Mouse (Mus musculus): Measurements from ENCODE around the gene Sfxn2. TPM values are rescaled to one million over a fixed set of nuclear protein-coding genes. Genes with fewer than 3 reads are reported as not detected.

Sfxn2 gene
- total RNA-seq, 2 experiments from 2014 or later = 3.2 to 3.7 TPM

DNA sequence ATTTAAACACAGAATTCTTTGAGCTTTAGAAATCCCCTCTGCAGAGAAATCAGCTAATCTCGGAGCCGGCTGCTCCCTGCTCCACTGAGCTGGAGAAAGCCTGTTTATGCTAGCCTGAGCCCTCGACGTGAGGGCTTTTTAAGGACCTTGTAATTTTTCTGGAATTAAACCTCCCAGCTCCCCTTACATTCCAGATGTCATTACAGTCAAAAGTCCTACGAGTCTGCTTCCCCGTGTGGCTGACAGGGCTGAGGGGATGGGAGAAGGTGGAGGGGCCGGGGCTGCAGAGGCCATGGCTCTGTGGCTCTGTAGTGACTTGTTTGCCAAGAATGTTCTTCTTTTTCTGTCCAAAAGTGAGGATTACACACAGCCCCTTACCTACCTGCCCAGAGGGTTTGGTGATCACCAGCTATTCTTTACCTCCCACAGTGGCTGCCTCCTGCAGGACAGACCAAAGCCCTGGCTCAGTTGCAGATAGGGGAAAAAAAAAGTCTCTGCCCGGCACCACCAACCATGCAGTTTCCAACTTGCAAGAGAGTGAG is 42.6 kb upstream of the Sfxn2 start:
- Histone ChIP-seq H3K27ac (peak overlapping the region; percentile 58; the same call in 1 of the 2 replicates), H3K4me3 (no peak overlapping the region)
- intact Hi-C loops (cut with DNase I) = no loop called here
- TF ChIP-seq CTCF (IDR thresholded peaks at IDR 0.05) = no peak
- DNase-seq = no peak

DNA sequence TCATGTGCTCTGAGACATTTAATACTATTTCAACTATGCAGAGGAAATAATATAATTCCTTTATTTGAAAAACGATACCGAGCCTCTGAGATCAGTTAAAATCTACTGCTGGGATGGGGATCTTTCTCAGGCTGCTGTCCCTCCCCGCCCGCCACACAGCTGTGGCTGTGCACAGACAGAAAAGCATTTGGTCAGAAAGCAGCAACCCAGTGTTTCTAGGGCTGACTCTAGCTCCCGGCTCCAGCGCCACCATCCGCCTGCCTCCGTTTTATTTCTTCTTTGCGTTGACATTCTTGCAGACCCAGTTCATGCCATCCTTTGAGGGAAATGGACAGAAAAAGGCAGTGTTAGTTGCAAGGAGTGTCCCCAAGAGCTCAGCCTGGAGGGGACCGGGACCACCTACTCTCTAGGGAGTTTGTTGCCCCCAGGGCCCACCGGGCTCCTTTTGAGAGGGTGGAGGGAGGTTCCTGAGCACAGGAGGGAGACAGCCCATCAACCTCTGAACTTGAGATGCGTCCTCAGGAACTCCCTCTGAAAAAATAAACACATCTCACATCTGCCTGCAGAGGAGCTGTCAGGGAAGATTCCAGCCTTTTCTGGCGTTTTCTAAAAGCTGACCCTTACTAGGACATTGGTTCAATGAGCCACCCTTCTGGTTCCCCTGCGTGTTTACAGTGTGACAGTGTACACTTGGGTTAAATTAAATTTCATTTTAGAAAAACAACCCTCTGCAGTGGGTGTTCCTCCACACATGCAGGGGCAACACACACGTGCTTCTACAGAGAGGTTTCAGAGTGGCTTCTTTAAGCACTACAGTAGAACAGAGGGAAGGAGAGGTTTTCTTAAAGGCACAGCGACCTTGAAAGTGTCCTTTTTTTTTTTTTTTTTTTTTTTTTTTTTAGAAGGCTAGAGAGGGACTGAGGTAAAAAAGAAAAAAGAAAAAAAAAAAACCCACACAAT is 41.8 kb upstream of the Sfxn2 start:
- Histone ChIP-seq H3K27ac (peak overlapping the region; percentile 58; the same call in 1 of the 2 replicates), H3K4me3 (peak overlapping the region; percentile 9; the same call in 1 of the 2 replicates)
- intact Hi-C loops (cut with DNase I) = no loop called here
- no peak; the same call in 1 of the 2 replicates for TF ChIP-seq CTCF (IDR thresholded peaks at IDR 0.05)
- no peak for DNase-seq

DNA sequence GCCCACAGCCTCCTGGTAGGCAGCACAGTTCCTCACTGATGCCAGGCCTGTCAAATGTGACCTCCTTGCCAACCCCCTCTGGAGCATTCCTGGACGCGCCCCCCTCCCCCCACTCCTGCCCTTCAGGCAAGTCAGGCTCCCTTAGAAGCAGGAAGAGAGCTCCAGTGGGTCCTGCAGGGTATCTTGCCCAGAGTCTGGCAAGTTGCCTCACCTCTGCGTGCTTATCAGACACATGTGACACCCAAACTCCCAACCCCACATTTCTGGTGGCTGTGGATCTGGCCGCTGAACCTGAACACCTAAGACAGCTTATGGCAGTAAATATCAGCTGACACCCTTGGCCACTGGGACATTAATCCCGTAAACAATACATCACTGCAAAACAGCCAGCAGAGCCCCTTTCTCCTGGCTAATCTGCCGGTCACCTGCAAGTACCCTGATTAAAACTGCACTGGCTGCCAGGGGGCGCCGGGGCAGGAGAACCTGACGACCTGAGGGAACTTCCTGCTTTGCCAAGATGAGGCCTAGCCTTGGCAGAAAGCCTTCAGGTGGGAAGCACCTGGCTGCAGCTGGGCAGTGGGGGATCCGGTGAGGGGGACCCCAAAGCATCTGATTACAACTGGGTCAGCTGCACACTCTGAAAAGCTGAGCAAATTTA is 41.0 kb upstream of the Sfxn2 start:
- peak overlapping the region; percentile 24; the same call in 1 of the 2 replicates for H3K27ac ChIP-seq
- DNase-seq = no peak
- H3K4me3 ChIP-seq = no peak overlapping the region
- intact Hi-C loops (cut with DNase I) = no loop called here
- TF ChIP-seq CTCF (IDR thresholded peaks at IDR 0.05) = no peak

DNA sequence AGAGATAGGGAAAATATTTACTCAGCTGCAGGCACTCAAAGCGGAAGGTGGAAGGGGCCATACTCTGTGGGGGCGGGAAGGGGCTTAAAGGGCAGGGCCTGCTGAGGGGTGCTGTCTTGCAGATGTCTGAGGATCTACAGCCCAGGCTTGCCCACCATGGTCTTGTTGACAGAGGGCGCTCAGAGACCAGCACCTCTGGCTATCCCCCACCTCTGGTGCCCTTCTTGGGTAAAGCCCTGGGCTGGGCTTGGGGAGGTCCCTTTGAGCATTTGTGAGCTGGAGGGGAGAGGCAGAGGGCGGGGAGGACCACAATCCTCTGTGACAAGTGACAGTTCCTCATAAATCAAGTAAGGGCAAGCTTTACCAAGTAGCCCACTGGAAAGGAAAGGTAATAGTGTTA is 40.1 kb upstream of the Sfxn2 start:
- no peak for TF ChIP-seq CTCF (IDR thresholded peaks at IDR 0.05)
- no peak overlapping the region for H3K27ac ChIP-seq
- intact Hi-C loops (cut with DNase I) = no loop called here

DNA sequence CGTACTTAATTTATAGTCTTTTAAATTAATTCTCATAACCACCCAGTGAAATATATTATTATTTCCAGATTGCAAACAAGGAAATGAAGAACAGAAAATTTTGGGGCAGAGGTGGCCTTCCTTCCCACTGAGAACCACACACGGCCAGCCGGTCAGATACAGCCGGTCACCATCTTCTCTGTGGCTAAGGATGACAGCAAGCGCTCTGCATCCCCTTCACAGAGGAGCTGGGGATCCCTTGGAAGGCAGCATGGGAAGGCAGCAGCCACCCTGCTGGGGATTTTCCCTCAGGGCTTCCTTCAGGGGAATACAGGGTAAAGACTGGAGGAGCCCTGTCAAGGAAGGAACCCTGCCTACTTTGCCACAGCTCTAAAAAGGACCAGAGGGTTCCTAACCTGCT is 39.6 kb upstream of the Sfxn2 start:
- intact Hi-C loops (cut with DNase I) = no loop called here

More for the DNA sequence above, 40.1 kb upstream of the Sfxn2 start:
- no peak for DNase-seq
- no peak overlapping the region for H3K4me3 ChIP-seq

DNA sequence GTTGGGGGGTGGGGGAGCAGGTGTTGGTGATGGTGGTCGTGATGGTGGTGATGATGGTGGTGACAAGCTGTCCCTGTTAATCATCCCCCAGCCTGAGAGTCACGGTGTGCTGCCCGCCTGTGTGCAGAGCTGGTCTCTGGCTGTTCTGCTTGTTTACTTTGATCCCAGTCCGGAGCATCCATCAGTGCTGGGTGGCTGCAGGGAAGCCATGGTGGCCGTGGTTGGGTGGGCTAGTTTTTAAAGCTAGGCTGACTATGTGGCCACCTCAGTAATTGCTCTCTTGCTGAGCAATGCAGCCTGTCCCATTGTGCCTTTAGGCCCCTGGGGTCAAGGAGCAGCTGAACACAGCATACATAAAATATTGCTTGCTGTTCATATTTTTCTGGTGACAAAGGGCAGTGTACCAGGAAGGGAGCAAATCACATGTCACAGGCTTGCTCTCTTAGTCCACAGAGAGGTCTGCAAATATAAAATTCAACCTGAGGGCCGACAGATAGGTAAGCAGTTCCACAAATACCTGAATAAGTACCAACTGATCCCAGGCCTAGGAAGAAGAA is 38.5 kb upstream of the Sfxn2 start:
- DNase-seq = no peak
- TF ChIP-seq CTCF (IDR thresholded peaks at IDR 0.05) = no peak
- no peak overlapping the region for H3K27ac ChIP-seq
- H3K4me3 ChIP-seq = no peak overlapping the region
- intact Hi-C loops (cut with DNase I) = no loop called here

More for the DNA sequence above, 39.6 kb upstream of the Sfxn2 start:
- no peak for TF ChIP-seq CTCF (IDR thresholded peaks at IDR 0.05)
- H3K4me3 ChIP-seq = no peak overlapping the region
- DNase-seq = no peak
- no peak overlapping the region for H3K27ac ChIP-seq

DNA sequence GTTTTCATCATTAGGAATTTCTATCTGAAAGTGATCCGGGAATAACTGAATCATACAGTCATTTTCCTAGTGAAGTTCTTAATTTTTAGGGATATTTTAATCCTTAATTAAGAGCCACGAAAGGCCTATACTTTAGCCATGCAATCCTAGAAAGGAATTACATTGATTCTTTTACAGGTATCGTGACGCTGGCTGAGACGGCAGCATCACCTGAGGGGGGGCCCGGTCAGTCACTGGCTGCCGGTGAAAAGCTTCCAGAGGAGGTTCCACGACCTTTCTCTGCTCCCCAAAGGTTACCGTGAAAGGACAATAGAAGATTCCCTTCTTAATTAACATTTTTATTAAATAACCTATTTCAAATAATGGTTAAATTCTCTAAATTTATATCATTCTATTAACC is 35.8 kb upstream of the Sfxn2 start:
- H3K4me3 ChIP-seq = no peak overlapping the region
- intact Hi-C loops (cut with DNase I) = no loop called here
- no peak overlapping the region for H3K27ac ChIP-seq
- no peak for TF ChIP-seq CTCF (IDR thresholded peaks at IDR 0.05)
- no peak for DNase-seq

DNA sequence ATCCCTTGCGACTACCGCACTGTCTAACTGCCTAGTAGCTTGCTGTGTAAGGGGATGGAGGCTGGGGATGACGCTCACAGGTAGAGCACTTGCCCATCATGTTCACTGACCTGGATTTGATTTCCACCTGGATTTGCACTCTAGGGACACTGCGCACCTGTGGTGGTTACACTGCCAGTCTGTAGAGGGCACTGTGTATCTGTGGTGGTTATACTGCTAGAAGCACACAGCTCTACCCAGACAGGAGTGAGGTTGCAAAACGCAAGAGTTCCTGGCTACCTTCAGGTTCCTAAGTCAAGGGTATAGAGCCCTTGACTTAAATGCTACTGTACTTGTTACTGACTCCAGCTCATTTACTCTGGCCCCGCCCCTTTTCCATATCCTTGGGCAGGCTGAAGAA is 35.0 kb upstream of the Sfxn2 start:
- peak; percentile 48 for TF ChIP-seq CTCF (IDR thresholded peaks at IDR 0.05)
- no peak for DNase-seq
- Histone ChIP-seq H3K27ac (no peak overlapping the region), H3K4me3 (no peak overlapping the region)
- intact Hi-C loops (cut with DNase I) = no loop called here

DNA sequence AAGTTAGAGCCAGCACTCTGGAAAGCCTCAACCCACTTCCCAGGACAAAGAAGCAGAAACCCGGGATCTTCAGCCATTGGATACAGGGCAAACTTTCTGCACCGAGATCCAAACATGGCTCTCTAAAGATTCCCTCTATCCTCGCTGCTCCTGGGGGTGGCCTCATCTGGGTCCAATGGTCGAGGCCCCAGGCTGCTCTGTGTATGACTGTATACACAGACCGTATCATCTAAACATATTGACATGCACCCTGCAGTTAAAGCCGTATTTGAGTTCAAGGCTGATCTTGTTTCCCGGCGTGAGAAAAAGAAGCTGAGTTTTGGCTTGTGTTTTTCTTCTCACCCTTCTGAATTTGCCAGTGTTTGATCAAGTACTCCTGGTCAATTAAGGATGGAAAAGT is 30.4 kb upstream of the Sfxn2 start:
- H3K4me3 ChIP-seq = no peak overlapping the region
- no peak overlapping the region for H3K27ac ChIP-seq
- intact Hi-C loops (cut with DNase I) = no loop called here
- no peak for TF ChIP-seq CTCF (IDR thresholded peaks at IDR 0.05)
- no peak for DNase-seq

DNA sequence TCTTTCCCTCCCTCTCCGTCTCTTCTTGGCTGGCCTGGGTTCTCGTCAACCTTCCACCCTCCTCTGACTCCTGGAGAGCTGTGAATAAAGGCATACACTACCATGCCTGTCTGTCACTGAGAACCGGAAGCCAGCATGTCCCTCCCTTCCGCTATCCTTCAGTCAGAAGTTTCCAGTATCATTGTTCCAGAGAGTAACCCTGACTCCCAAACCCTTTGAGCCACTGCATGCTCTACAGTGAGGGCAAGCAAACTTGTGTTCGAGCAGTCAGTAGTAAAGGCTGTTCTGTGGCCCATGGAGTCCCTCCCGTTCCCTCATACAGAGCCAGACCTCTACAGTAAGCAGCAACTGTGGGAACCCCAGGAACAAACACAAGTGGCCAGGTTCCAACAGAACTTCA is 25.6 kb upstream of the Sfxn2 start:
- Histone ChIP-seq H3K4me3 (no peak overlapping the region), H3K27ac (no peak overlapping the region)
- intact Hi-C loops (cut with DNase I) = no loop called here
- TF ChIP-seq CTCF (IDR thresholded peaks at IDR 0.05) = no peak
- DNase-seq = no peak

DNA sequence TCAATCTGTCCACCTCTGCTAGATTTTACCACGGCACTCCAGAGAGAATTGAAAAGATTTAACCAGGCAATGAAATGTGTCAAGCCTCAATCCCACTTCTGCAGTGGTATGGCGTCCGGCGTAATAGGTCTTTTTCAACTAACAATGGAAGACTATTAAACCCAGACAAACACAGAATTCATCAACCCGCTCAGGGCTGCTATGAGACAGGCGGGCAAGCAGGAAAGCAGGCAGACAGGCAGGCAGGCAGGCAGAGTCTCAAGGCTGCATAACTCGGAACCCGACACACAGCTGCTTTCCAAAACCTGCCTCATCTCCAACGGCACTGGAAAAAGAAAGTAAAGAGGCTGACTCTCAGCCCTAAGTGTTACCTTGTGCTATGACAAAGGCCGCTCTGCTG is 25.1 kb upstream of the Sfxn2 start:
- DNase-seq = no peak
- no peak for TF ChIP-seq CTCF (IDR thresholded peaks at IDR 0.05)
- Histone ChIP-seq H3K27ac (no peak overlapping the region), H3K4me3 (no peak overlapping the region)
- intact Hi-C loops (cut with DNase I) = no loop called here

DNA sequence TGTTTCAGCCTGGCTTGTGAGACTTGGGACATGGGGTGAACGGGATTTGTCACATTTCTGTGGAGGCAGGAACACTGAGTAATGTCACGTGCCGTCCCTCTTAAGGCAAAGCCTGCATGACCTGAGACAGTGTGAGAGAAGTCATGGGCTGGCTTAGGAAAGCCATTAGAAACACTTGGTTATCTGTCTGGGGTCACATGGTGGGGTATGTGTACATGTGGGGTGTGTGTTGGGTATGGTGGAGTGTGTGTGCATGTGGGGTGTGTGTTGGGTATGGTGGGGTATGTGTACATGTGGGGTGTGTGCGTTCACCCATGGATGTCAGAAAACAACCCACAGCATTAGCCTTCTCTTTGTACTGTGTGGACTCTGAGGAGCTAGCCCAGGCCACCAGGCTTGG is 22.8 kb upstream of the Sfxn2 start:
- DNase-seq = no peak
- intact Hi-C loops (cut with DNase I) = no loop called here
- no peak overlapping the region for H3K4me3 ChIP-seq
- TF ChIP-seq CTCF (IDR thresholded peaks at IDR 0.05) = no peak
- no peak overlapping the region for H3K27ac ChIP-seq

DNA sequence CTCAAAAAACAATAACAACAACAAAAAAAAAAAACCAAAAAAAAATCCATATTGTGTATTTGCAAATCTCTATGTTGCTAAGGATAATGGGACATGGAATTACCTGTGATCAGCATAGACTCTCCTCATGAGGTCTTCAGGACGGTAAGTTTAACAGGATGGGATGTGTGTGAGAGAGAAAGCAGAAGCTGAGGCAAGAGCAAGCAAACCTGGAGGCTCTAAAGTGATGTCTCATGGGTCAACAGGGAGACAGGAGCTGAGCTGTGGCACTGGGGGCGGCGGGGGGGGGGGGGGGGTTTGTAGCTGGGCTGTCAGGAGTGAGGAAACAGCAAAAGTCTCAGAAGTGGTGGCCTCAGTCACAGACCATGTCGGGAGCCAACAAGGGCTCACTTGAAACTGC is 20.7 kb upstream of the Sfxn2 start:
- intact Hi-C loops (cut with DNase I) = no loop called here
- no peak overlapping the region for H3K27ac ChIP-seq
- no peak for TF ChIP-seq CTCF (IDR thresholded peaks at IDR 0.05)
- no peak overlapping the region for H3K4me3 ChIP-seq
- DNase-seq = no peak

Measured in gastrocnemius, adult 2 months (tissue).